Mouse (Mus musculus): ENCODE results near the gene Noxo1. TPM values are rescaled to one million over a fixed set of nuclear protein-coding genes. Genes with fewer than 3 reads are reported as not detected.
A peak's percentile ranks its signal among the peaks of the same experiment; 100 is the strongest.
"Not testable (repeated sequence)": the region's sequence is repeated elsewhere in the genome, so short reads cannot be mapped to it uniquely, and the experiment has no call there.

Noxo1 gene
- total RNA-seq, 4 experiments from 2014 or later = 0.49 to 0.84 (median 0.58) TPM

- DNase-seq (ENCODE audit: low spot score) = peak; percentile 97
Measured at GRCm38 (mm10) chr17:24719494-24720222, 23.6 kb downstream of the Noxo1 start.

- DNase-seq (ENCODE audit: low spot score) = not testable (repeated sequence)
Measured at GRCm38 (mm10) chr17:24720616-24721015, 24.6 kb downstream of the Noxo1 start.

- DNase-seq (ENCODE audit: low spot score) = not testable (repeated sequence)
Measured at GRCm38 (mm10) chr17:24721383-24721955, 25.4 kb downstream of the Noxo1 start.

- no peak for DNase-seq (ENCODE audit: low spot score)
Measured at GRCm38 (mm10) chr17:24722220-24722924, 26.3 kb downstream of the Noxo1 start.

- DNase-seq (ENCODE audit: low spot score) = no peak
Measured at GRCm38 (mm10) chr17:24723122-24723880, 27.3 kb downstream of the Noxo1 start.

GRCm38 (mm10) chr17:24723881-24724180 lies 27.8 kb downstream of the Noxo1 start:
- no peak for DNase-seq (ENCODE audit: low spot score)

GRCm38 (mm10) chr17:24724184-24724583 lies 28.1 kb downstream of the Noxo1 start, which contains the start of gene Ndufb10:
TSS of gene Ndufb10 (minus strand) at chr17:24724478.
- DNase-seq (ENCODE audit: low spot score) = peak; percentile 96

- DNase-seq (ENCODE audit: low spot score) = no peak
Measured at GRCm38 (mm10) chr17:24725637-24726390, 29.8 kb downstream of the Noxo1 start.

- DNase-seq (ENCODE audit: low spot score) = no peak
Measured at GRCm38 (mm10) chr17:24727618-24728017, 31.6 kb downstream of the Noxo1 start, which contains the start of gene Rpl3l. TSS of gene Rpl3l (plus strand) at chr17:24727820.

GRCm38 (mm10) chr17:24728184-24728583 lies 32.1 kb downstream of the Noxo1 start:
- no peak for DNase-seq (ENCODE audit: low spot score)

- no peak for DNase-seq (ENCODE audit: low spot score)
Measured at GRCm38 (mm10) chr17:24729067-24729466, 33.0 kb downstream of the Noxo1 start.

GRCm38 (mm10) chr17:24730787-24731186 lies 34.8 kb downstream of the Noxo1 start:
- DNase-seq (ENCODE audit: low spot score) = no peak

- peak; percentile 63 for DNase-seq (ENCODE audit: low spot score)
Measured at GRCm38 (mm10) chr17:24732233-24732935, 36.4 kb downstream of the Noxo1 start.

GRCm38 (mm10) chr17:24733434-24734050 lies 37.5 kb downstream of the Noxo1 start:
- DNase-seq (ENCODE audit: low spot score) = no peak

- no peak for DNase-seq (ENCODE audit: low spot score)
Measured at GRCm38 (mm10) chr17:24734513-24734912, 38.5 kb downstream of the Noxo1 start.

- no peak for DNase-seq (ENCODE audit: low spot score)
Measured at GRCm38 (mm10) chr17:24735446-24735845, 39.4 kb downstream of the Noxo1 start.

- peak; percentile 98 for DNase-seq (ENCODE audit: low spot score)
Measured at GRCm38 (mm10) chr17:24736330-24737051, 40.5 kb downstream of the Noxo1 start, which contains the start of gene Msrb1. TSS of gene Msrb1 (plus strand) at chr17:24736642.

- DNase-seq (ENCODE audit: low spot score) = no peak
Measured at GRCm38 (mm10) chr17:24737135-24737810, 41.2 kb downstream of the Noxo1 start.

GRCm38 (mm10) chr17:24738238-24738637 lies 42.2 kb downstream of the Noxo1 start:
- no peak for DNase-seq (ENCODE audit: low spot score)

Data from heart, adult 8-10 months (tissue).